Mouse (Mus musculus) liver, postnatal 0 days (tissue): ENCODE results near the gene Sbpl.

Experiments used
- CTCF ChIP-seq: sonication (generic); IDR thresholded peaks from 2 replicates; pipeline ENCODE4 v1.5.1; 2016; ENCODE audit warnings: antibody characterized with exemption, low read depth
- EP300 ChIP-seq: IDR thresholded peaks from 2 replicates; pipeline ENCODE4 v1.6.1; 2016; ENCODE audit warnings: antibody characterized with exemption, low read depth, mild to moderate bottlenecking

- TF ChIP-seq EP300 (no peak), CTCF (no peak)
Measured at GRCm38 (mm10) chr17:23955174-23955573, at the start of gene Sbpl.
